Mouse (Mus musculus) ES-Bruce4 (cell line): ENCODE results near the gene Chit1.

ENCODE experiments used
- CTCF ChIP-seq: IDR thresholded peaks from one replicate; pipeline ENCODE4 v1.8.1; 2011; ENCODE audit warnings: low read depth, low read length
- POLR2A ChIP-seq: IDR thresholded peaks from one replicate; pipeline ENCODE4 v1.8.1; 2011; ENCODE audit warnings: low read length; ENCODE audit not compliant: insufficient read depth

- TF ChIP-seq POLR2A (no peak), CTCF (no peak)
Measured at GRCm38 (mm10) chr1:134138424-134138823, 27.4 kb downstream of the Chit1 start.
